Mouse (Mus musculus): ENCODE measurements around the gene Cd36. TPM values are rescaled to one million over a fixed set of nuclear protein-coding genes. Genes with fewer than 3 reads are reported as not detected.
"Not testable (repeated sequence)": the region's sequence is repeated elsewhere in the genome, so short reads cannot be mapped to it uniquely, and the experiment has no call there.

The Cd36 gene
- total RNA-seq (2022): 1 to 10 TPM; 1.4 to 7.8 (median 4.6) TPM

- DNase-seq (ENCODE audit: low spot score in 2 of 2): no peak
These were observed at the start of gene Cd36 for GRCm38 (mm10) chr5:17888598-17888997. Gene Cd36, minus strand, starts transcription at chr5:17888801.

GRCm38 (mm10) chr5:17934501-17934900 lies 45.9 kb upstream of the Cd36 start:
- no peak for DNase-seq (ENCODE audit: low spot score in 2 of 2)

DNA sequence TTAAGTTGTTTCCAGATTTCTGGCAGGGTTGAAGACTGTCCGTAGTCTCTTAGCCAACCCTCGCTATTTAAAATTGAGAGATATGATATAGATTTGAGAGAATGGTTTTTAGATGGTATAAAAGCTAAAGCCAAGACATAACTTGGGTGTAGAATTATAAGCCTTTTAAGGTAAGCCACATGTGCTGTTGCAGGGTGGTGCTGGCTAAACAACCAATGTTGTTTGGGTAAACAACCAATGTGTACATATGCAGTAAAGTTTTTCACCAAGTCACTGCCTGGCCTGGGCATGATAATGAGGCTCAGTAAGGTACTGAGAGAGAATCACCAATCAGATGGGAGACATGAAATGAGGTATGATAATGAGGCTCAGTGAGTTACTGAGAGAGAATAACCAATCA lies 43.0 kb upstream of the Cd36 start:
- not testable (repeated sequence) for DNase-seq (ENCODE audit: low spot score in 2 of 2)

DNA sequence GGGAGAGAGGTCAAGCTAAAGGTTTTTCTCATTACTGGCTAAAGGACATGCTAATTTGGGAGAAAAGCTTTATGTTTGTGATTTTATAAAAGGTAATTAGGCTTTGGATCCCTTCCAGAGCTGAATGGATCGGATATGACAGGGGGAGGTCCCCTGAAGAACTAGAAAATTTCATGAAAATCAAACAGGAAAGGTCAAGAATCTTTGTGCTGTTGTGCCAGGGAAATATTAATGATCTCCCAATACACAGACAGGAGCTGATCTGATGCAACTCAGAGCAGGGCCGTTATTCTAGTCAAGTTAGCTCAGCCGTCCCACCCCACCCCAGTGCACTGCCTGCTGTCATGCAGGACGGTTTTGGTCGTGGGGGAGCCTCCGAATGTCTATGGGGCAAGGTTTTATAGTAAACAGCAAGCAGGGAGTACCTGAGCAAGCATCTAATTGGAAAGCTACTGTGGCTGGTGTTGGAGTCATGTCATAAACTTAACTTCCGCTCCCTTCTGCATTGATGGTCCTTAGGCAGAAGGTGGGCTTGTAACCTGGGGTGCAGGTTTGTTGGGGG lies 40.5 kb upstream of the Cd36 start:
- DNase-seq (ENCODE audit: low spot score in 2 of 2): no peak

GRCm38 (mm10) chr5:17928471-17928870 lies 39.9 kb upstream of the Cd36 start:
- no peak for DNase-seq (ENCODE audit: low spot score in 2 of 2)

DNA sequence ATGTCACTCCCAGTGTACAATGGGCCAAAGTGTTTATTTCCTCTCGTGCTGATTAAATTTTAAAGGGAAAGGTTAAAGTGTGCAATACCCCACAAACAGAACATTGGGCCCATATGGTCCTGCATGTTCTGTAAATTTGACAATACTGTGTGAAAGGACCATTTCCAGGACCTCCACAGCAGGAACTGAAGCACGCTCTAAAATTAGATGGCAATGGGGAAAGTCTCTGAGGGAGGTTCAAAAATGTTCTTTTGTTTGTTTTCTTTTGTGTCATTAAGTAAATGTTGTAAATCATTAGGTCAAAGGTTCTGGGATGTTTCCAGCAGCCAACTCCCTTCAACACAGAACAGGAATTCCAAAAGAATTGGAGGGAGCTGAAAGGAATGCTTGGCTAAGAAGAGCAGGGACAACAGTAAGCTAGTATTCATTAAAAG lies 35.5 kb upstream of the Cd36 start:
- no peak for DNase-seq (ENCODE audit: low spot score in 2 of 2)

DNA sequence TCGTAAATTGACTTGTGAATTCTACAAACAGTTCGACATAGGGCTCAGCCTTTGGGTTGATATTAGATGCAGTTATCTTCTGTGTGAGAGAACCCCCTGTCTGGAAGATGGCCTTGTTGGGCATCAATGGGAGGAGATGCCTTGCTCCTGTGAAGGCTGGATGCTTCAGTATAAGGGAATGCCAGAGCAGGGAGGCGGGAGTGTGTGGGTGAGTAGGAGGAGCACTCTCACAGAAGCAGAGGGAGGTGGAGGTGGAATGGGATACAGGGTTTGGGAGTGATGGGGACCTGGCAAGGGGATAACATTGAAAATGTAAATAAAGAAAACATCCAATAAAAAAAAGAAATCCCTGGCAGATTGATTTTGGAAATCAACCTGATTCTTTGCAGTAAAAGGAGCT lies 35.0 kb upstream of the Cd36 start:
- DNase-seq (ENCODE audit: low spot score in 2 of 2): no peak

DNA sequence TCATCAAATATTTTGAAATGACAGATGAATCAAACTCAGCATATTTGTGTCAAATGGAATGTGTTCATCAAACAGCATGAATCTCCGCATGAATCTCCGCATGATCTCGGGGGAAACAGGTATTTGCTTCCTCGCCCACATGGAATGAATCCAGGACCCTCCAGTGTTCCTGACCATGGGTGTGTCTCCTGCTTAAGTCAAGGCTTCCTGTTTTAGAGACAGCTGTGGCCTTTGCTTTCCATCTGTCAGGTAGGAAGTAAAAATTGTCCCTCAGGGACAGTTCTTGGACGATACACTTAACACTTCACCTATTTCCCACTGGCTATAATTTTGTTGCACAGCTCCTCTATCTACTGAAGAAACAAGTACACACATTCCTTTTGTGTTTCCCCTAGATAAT lies 30.4 kb upstream of the Cd36 start:
- no peak for DNase-seq (ENCODE audit: low spot score in 2 of 2)

- no peak for DNase-seq (ENCODE audit: low spot score in 2 of 2)
These were observed 16.2 kb upstream of the Cd36 start for GRCm38 (mm10) chr5:17904766-17905165.

DNA sequence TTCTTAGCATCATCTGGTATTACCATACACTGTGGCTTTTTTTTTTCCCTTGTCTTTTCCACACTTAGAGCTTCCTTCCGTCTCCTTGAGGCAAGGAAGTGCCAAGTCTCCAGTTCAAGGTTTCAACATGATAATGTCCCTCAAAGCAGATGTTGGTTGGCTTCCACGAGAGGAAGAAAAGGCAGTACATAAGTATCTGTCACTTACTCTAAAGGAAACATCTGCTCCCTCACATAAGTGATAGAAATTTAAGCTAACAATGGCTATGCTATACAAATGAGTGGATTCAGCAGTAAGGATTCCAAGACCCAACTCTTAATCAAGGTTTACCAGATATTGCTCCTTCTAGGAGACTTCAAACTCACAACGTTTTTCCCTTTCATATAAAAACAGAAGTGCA lies 10.3 kb upstream of the Cd36 start:
- no peak for DNase-seq (ENCODE audit: low spot score in 2 of 2)

GRCm38 (mm10) chr5:17897641-17898040 lies 9.0 kb upstream of the Cd36 start:
- not testable (repeated sequence) for DNase-seq (ENCODE audit: low spot score in 2 of 2)

DNA sequence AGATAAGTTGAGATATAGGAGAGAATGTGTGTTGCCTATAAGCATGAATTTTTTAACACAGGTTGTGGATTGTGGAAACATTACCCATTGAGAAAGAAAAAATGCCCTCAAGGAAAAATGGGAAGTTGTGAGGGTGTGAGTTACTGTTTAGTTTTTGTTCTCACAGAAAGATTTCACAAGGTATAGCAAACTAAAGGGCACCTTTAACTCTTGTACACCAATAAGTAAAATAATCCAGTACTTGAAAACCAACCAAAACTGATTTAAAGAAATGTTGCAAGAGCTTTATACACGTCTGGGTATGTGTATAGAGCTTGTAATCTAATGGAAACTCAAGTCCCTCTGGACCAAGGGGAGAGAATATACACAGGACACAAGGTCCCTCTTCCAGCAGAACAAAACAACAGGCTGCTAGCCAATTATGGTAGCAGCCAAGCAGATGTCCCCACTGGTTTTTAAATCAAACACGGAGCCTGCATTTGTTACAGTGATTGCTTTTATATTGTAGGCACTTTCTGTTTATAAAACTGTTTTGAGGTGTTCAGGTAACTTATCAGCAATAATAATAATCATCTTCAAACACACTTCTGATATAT lies 5.1 kb upstream of the Cd36 start:
- DNase-seq (ENCODE audit: low spot score in 2 of 2): no peak

DNA sequence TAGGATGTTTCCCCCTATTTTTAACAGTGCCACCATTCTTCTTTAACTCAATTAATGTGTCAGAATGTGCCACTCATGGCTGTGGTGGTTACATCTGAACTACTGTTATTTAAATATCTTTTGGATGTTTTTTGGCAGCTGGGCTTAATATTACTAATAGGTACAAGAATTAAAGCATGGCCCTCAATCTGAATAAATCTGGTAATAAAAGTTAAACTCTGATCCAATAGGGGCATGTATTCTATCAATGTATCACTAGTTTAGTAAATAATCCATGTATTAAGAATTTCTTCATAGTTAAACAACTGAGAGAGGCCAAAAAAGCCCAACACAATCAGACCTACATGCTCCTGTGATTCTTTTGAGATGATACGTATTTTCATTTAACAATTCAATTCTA lies 690 bp upstream of the Cd36 start:
- DNase-seq (ENCODE audit: low spot score in 2 of 2): no peak

DNA sequence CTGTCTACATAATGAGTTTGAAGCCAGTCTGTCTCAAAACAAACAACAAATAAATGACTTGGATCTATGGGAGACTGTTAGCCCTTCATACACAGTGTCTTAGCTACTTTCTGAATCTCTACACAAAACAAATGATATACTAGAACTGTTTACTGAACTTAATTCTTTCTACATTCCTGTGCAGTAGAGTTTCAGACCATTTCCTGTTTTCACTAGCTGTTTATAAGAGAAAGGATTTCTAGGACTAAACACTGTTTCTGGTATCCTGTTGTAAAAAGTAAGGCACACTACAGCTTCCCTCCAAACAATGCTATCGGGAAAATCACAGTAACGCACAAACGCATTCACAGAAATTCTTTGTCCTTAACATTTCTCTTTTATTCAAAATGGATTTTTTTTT lies 2.2 kb downstream of the Cd36 start:
- no peak for DNase-seq (ENCODE audit: low spot score in 2 of 2)

DNA sequence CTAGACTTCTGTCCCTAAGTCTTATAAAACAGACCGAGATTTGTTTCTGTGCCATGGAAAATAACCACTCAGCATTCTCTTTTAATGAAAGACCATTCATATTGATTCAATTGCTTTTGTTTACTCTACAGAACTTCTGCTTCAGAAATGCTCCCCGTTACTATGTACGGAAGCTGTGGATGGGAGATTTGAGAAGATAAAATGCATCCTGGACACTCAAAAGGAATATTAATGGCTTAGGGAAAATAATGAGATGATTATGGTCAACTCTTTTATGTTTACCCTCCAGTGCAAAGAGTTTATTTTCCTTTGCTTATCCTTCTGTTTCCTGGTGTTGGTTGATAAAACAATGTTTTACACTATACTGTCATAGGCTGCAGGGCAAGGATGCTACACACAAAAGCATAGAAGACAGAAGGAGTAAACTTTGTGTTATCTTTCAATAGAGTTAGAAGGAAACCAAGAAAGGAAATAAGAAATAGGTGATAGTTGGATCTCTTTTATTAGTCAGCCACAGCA lies 5.2 kb downstream of the Cd36 start:
- no peak for DNase-seq (ENCODE audit: low spot score in 2 of 2)

DNA sequence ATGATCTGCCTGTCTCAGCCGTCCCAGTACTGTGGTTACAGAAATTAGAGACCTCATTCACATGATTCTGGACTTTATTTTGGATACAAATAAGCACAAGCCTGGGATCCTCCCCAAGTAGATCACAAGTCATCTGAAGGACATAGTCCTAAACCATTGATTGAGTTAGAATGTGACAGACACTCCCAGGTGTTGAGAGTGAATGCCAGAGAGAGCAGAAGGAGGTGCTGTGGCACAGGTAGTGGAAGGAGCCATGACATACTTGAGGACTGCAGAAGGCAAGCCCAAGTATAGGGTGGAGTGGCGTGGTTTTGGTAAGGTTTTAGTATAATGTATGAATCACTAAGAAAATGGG lies 7.1 kb downstream of the Cd36 start:
- no peak for DNase-seq (ENCODE audit: low spot score in 2 of 2)

GRCm38 (mm10) chr5:17880799-17881541 lies 7.6 kb downstream of the Cd36 start:
- no peak for DNase-seq (ENCODE audit: low spot score in 2 of 2)

GRCm38 (mm10) chr5:17879924-17880323 lies 8.7 kb downstream of the Cd36 start:
- no peak for DNase-seq (ENCODE audit: low spot score in 2 of 2)

- no peak for DNase-seq (ENCODE audit: low spot score in 2 of 2)
These were observed 11.6 kb downstream of the Cd36 start for GRCm38 (mm10) chr5:17877044-17877443.

- DNase-seq (ENCODE audit: low spot score in 2 of 2): no peak
These were observed 12.0 kb downstream of the Cd36 start for GRCm38 (mm10) chr5:17876637-17877036.

DNA sequence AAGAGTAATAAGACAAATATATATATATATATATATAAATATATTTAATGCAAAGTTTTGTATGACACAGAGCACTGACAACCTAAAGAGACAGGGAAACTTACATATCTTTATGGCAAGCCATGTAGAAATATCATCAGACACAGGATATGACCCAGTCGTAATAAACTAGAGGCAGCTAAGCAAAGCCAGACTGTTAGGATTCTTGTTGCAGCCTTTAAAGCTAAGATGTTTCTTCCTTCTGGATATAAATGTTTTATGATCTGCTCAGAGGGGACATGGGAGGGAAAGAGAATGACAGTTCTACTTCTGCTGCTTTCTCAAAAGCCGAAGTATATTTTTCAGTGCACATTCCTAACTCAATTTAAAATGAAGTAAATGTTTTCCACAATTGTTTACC lies 14.3 kb downstream of the Cd36 start:
- no peak for DNase-seq (ENCODE audit: low spot score in 2 of 2)

- DNase-seq (ENCODE audit: low spot score in 2 of 2): no peak
These were observed 23.2 kb downstream of the Cd36 start for GRCm38 (mm10) chr5:17865432-17865831.

- no peak for DNase-seq (ENCODE audit: low spot score in 2 of 2)
These were observed 25.5 kb downstream of the Cd36 start for GRCm38 (mm10) chr5:17863085-17863484.

All from left cerebral cortex, adult 8-10 months (tissue).